Mouse (Mus musculus) liver, adult 2 months (tissue): ENCODE data around the gene Snx3. TPM values are rescaled to one million over a fixed set of nuclear protein-coding genes. Genes with fewer than 3 reads are reported as not detected.
A peak's percentile ranks its signal among the peaks of the same experiment; 100 is the strongest.

Experiments
- DNase-seq: peaks from one replicate; pipeline ENCODE4 v3.0.0-alpha.2; 2011; ENCODE audit warnings: low read depth, low spot score; ENCODE audit errors: extremely low read depth
- H3K27ac ChIP-seq: fragments of 200-500 bp; replicated peaks from 2 replicates; pipeline ENCODE4 v1.5.1; 2012; ENCODE audit warnings: low read depth, mild to moderate bottlenecking, control low read depth, inconsistent platforms, low read length; ENCODE audit not compliant: insufficient read depth
- H3K27me3 ChIP-seq: fragments of 200-500 bp; 2 replicates; pipeline ENCODE4 v1.6.1; 2012; ENCODE audit warnings: mild to moderate bottlenecking, moderate library complexity, low read length, inconsistent platforms; ENCODE audit not compliant: control insufficient read depth, insufficient read depth
- H3K36me3 ChIP-seq: fragments of 200-500 bp; 2 replicates; pipeline ENCODE4 v1.6.1; 2012; ENCODE audit warnings: low read length, inconsistent platforms; ENCODE audit not compliant: control insufficient read depth, insufficient read depth
- H3K4me1 ChIP-seq: fragments of 200-500 bp; 2 replicates; pipeline ENCODE4 v1.6.1; 2011; ENCODE audit warnings: low read length; ENCODE audit not compliant: control insufficient read depth, insufficient read depth
- H3K4me3 ChIP-seq: fragments of 200-500 bp; 2 replicates; pipeline ENCODE4 v1.5.1; 2011; ENCODE audit warnings: low read depth, mild to moderate bottlenecking, control low read depth, low read length, moderate library complexity; ENCODE audit not compliant: insufficient read depth
- H3K79me2 ChIP-seq: fragments of 200-500 bp; 2 replicates; pipeline ENCODE4 v1.6.1; 2012; ENCODE audit warnings: inconsistent platforms, mild to moderate bottlenecking, low read length, moderate library complexity; ENCODE audit not compliant: control insufficient read depth, insufficient read depth
- H3K9ac ChIP-seq: fragments of 200-500 bp; 2 replicates; pipeline ENCODE4 v1.6.1; 2012; ENCODE audit warnings: low read depth, mild to moderate bottlenecking, control low read depth, inconsistent platforms, low read length
- CTCF ChIP-seq: fragments of 200-500 bp; IDR thresholded peaks from 2 replicates; pipeline ENCODE4 v1.5.1; 2011; ENCODE audit warnings: low read depth, low read length, control low read depth
- POLR2A ChIP-seq: fragments of 200-500 bp; IDR thresholded peaks from 2 replicates; pipeline ENCODE4 v1.6.1; 2011; ENCODE audit warnings: low read length, control low read depth; ENCODE audit not compliant: insufficient read depth; ENCODE audit errors: extremely low read depth
- WGBS: fragments of 180-500 bp; shearing (Covaris S2); methylation state at CpG from one replicate; pipeline ENCODE4 v1.1.7; 2018; 5-methylcytosine and 5-hydroxymethylcytosine counted together
- polyA plus RNA-seq: library from polyadenylated mRNA; depleted of rRNA; stranded (reverse); fragments of >200 nt; gene quantifications from 2 replicates; pipeline ENCODE4 v1.2.3, GENCODE M21; 2012
- total RNA-seq: library from RNA; depleted of rRNA; stranded (reverse); fragments of >200 nt; gene quantifications from 2 replicates; pipeline ENCODE4 v1.2.3, GENCODE M21; 2014

Gene Snx3
- total and polyA plus RNA-seq, 2 experiments: 26.9 to 146 TPM

DNA sequence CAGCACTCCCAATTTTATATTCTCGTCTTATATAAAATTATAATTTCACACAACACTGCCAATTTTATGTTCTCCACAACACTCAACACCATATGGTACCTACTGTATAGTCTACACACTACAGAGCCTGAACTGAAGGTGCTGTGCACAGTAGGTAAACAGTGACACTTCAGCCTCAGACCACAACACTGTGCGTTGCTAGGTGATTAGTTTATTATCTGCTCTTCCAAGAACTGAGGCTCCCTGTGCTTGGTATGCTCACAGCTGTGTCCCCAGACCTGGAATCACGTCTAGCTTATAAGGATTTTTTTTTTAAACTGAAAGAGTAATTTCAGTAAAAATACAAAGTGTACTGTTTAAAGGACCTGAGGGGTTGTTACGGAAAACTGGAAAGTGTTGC is 21.1 kb upstream of the Snx3 start:
- DNase-seq: no peak
- peaks cover 2% of the 10 kb centered on the region; the same call in 1 of the 2 replicates for H3K4me1 ChIP-seq

DNA sequence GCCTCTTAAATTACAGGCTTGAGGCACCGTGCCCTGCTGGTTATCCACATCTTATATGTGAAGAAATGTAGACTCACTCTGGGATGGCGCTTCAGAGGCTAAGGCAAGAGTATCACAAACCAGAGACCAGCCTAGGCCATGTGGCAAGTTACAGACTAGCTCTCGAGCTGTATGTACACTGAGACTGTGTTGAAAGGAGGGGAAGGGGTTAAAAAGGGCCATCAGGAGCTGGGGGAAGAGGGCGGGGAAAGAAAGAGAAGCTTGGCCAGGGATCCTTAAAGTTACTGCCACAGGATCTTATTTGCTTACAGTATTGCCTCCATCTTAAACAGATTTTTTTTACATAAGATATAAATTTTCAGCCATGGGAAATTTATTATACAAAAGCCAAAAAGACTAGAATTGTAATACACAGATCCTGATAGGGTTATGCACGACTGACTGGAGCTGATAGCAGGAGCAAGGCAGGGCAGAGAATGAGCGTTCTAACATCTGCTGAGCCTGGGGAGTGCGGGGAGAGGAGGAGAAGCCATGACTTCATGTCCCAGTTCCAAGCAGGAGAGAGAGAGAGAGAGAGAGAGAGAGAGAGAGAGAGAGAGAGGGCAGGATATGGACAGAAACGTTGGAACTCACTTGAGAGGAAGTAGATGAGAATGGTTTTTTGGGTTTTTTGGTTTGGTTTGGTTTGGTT is 13.1 kb upstream of the Snx3 start:
- no peaks in the 10 kb centered on the region for H3K36me3 ChIP-seq
- no peak overlapping the region for H3K4me3 ChIP-seq
- no peak for TF ChIP-seq POLR2A
- no peak for TF ChIP-seq CTCF
- WGBS: 77% methylated on average over 8 of the region's 8 CpGs
- H3K79me2 ChIP-seq: no peaks in the 10 kb centered on the region
- H3K27me3 ChIP-seq: no peaks in the 10 kb centered on the region
- DNase-seq: no peak
- no peak overlapping the region for H3K27ac ChIP-seq
- peaks cover 4% of the 10 kb centered on the region; the same call in 1 of the 2 replicates for H3K4me1 ChIP-seq
- no peak overlapping the region for H3K9ac ChIP-seq

More for the DNA sequence above, 21.1 kb upstream of the Snx3 start:
- 84% methylated on average over 4 of the region's 4 CpGs for WGBS
- H3K9ac ChIP-seq: no peak overlapping the region
- H3K36me3 ChIP-seq: no peaks in the 10 kb centered on the region
- TF ChIP-seq CTCF (no peak), POLR2A (no peak)
- no peaks in the 10 kb centered on the region for H3K27me3 ChIP-seq
- H3K4me3 ChIP-seq: no peak overlapping the region
- H3K27ac ChIP-seq: no peak overlapping the region
- H3K79me2 ChIP-seq: peaks cover 4% of the 10 kb centered on the region; the same call in 1 of the 2 replicates

GRCm38 (mm10) chr10:42491158-42491557 is 10.7 kb upstream of the Snx3 start:
- no peaks in the 10 kb centered on the region for H3K27me3 ChIP-seq
- no peak overlapping the region for H3K9ac ChIP-seq
- WGBS: 11% methylated on average over 1 of the region's 1 CpGs
- H3K4me1 ChIP-seq: peaks cover 4% of the 10 kb centered on the region; the same call in 1 of the 2 replicates
- no peak overlapping the region for H3K4me3 ChIP-seq
- no peaks in the 10 kb centered on the region for H3K36me3 ChIP-seq
- peak; percentile 84 for DNase-seq
- TF ChIP-seq POLR2A (no peak), CTCF (no peak)
- peak overlapping the region; percentile 58 for H3K27ac ChIP-seq
- H3K79me2 ChIP-seq: no peaks in the 10 kb centered on the region

DNA sequence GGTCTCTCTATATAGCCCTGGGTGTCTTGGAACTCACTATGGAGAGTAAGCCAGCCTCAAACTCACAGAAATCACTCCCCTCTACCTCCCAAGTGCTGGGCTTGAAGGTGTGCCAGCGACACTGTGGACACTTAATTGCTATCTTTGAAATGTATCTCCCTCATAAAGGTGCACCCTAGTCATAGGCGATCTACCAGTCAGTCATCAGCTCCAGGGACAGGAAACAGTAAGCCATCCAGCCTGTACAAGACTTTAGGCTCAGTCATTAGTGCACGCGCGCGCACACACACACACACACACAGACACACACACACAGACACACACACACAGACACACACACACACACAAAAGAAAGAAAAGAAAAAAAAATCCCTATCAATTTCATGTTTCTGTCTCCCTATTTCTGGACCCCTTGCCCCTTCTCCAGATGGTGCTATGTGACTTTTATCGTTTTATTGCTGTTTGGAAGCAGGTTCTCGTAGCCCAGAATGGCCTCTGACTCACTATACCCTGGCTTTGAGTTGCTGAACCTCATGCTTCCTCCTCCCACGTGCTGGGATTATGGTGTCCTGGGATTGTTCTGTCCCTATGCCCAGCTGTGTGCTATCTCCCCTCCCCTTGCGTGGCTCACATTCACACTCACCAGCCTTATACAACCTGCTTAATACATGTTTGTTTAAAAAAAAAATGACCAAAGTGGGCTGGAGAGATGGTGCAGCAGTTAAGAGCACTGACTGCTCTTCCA is 9.6 kb upstream of the Snx3 start:
- DNase-seq: no peak
- Histone ChIP-seq H3K36me3 (no peaks in the 10 kb centered on the region), H3K79me2 (no peaks in the 10 kb centered on the region), H3K4me3 (no peak overlapping the region), H3K4me1 (peaks cover 4% of the 10 kb centered on the region; the same call in 1 of the 2 replicates), H3K9ac (no peak overlapping the region), H3K27me3 (no peaks in the 10 kb centered on the region), H3K27ac (no peak overlapping the region)
- no peak for TF ChIP-seq CTCF
- 94% methylated on average over 10 of the region's 10 CpGs for WGBS

DNA sequence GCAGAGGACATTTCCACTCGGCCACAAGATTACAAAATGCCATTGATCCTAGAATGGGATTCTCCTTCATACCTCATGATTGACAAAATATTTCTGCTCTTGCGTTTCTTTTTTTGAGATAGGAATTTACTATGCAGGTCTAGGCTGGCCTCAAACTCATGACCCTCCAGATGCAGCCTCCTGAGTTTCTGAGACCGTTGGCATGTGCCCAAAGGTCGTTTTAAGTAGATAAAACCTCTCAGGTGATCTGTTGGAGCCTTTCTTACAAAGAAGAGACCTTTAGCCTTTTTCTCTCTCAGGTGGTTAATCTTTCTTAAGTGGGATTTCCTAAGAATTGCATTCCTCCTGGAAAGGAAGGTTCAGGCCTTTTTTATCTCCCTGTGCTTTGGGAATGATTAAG is 8.8 kb upstream of the Snx3 start:
- WGBS: 41% methylated on average over 4 of the region's 4 CpGs
- no peak overlapping the region for H3K9ac ChIP-seq
- TF ChIP-seq POLR2A: no peak
- TF ChIP-seq CTCF: no peak
- no peaks in the 10 kb centered on the region for H3K36me3 ChIP-seq
- no peaks in the 10 kb centered on the region for H3K79me2 ChIP-seq
- no peak for DNase-seq
- no peak overlapping the region for H3K27ac ChIP-seq
- H3K4me3 ChIP-seq: no peak overlapping the region
- peaks cover 4% of the 10 kb centered on the region; the same call in 1 of the 2 replicates for H3K4me1 ChIP-seq
- H3K27me3 ChIP-seq: no peaks in the 10 kb centered on the region
